Mouse (Mus musculus): ENCODE data around the gene Sned1. TPM values are rescaled to one million over a fixed set of nuclear protein-coding genes. Genes with fewer than 3 reads are reported as not detected.

The Sned1 gene
- polyA plus RNA-seq (2012; ENCODE audit: low replicate concordance) = 0.12 and 0.56 TPM in 2 replicates

DNA sequence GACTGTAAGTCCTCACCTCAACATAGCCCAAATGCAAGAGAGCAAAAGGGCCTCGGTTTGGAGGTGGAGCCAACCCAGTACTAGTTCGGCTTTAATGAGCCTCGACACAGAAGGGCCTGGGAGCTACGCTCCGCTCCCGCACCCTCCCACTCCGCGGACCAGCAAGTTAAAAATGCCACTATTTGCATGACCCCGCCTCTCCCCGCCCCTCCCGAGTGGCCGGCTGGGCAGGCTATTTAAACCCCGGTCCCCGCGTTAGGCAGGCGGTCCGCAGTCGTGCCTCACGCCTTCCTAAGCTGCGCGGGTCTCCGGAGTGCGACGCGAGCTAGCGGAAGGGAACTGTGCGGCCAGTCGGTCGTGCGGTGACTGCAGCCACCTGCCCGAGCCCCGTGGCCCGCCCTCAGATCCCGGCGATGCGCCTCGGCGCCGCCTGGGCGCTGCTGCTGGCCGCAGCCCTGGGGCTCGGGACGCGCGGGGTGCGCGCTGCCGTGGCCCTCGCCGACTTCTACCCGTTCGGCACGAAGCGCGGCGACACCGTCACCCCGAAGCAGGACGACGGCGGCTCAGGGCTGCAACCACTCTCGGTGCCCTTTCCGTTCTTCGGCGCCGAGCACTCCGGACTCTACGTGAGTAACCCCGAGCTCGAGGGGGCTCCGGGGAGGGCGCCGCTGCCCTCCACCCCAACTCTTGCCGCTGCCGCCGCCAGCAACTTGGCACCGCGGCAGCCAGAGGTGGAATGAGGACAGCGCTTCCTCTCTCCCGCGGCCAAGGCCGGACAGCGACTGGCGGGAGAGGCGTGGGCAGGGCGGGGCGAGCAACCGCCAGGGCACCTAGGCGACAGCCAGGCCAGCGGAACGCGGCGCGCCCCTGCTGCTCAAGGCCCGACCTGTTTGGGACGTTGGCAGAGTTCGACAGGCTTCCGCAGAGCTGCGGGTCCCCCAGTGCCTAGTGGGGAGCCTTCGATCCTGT, at the start of gene Sned1:
TSS of gene Sned1 (plus strand) at position 266 of the 969 bp plus-strand sequence.

GRCm38 (mm10) chr1:93305581-93306337, 70.1 kb downstream of the Sned1 start, which contains the start of gene Mterf4:
Gene Mterf4 (minus strand): TSS chr1:93305915.

GRCm38 (mm10) chr1:93342648-93343503, 107.2 kb downstream of the Sned1 start, which contains the start of the genes Ppp1r7 and Pask:
Gene Ppp1r7 (plus strand): TSS chr1:93342854.
Gene Pask (minus strand): TSS chr1:93343482.

Other genes starting within 250 kb of the Sned1 start
- 0.16 TPM in 1 of 2 replicates, not detected in the other for gene Aqp12, start 229.5 kb upstream of the Sned1 start, polyA plus RNA-seq (2012; ENCODE audit: low replicate concordance)
- 0.28 and 0.50 TPM in 2 replicates for gene Kif1a, start 133.9 kb upstream of the Sned1 start, polyA plus RNA-seq (2012; ENCODE audit: low replicate concordance)
- not detected in 2 replicates for gene Agxt, start 100.6 kb upstream of the Sned1 start, polyA plus RNA-seq (2012; ENCODE audit: low replicate concordance)
- gene 2310007B03Rik, start 74.9 kb upstream of the Sned1 start, polyA plus RNA-seq (2012; ENCODE audit: low replicate concordance) = 0.07 TPM in 1 of 2 replicates, not detected in the other
- not detected in 2 replicates for gene Crocc2, start 67.1 kb upstream of the Sned1 start, polyA plus RNA-seq (2012; ENCODE audit: low replicate concordance)
- 1.8 and 5.3 TPM in 2 replicates for gene Mterf4, start 70.1 kb downstream of the Sned1 start, polyA plus RNA-seq (2012; ENCODE audit: low replicate concordance)
- gene Ppp1r7, start 107.0 kb downstream of the Sned1 start, polyA plus RNA-seq (2012; ENCODE audit: low replicate concordance) = 0.92 and 7.7 TPM in 2 replicates
- 1.8 and 6.4 TPM in 2 replicates for gene Pask, start 107.6 kb downstream of the Sned1 start, polyA plus RNA-seq (2012; ENCODE audit: low replicate concordance)
- not detected in 2 replicates for gene Ano7, start 138.1 kb downstream of the Sned1 start, polyA plus RNA-seq (2012; ENCODE audit: low replicate concordance)
- 15.3 and 48.8 TPM in 2 replicates for gene Hdlbp, start 243.0 kb downstream of the Sned1 start, polyA plus RNA-seq (2012; ENCODE audit: low replicate concordance)